Mouse (Mus musculus) erythroblast, embryonic 14.5 days (primary cell): ENCODE results near the gene Akr1c12.

ENCODE experiments used
- GATA1 ChIP-seq: IDR thresholded peaks from 2 replicates; pipeline ENCODE4 v1.6.1; 2012; ENCODE audit warnings: low read length, inconsistent platforms, mixed read lengths
- TAL1 ChIP-seq: IDR thresholded peaks from 3 replicates; pipeline ENCODE4 v1.6.1; 2012; ENCODE audit warnings: low read length, inconsistent platforms, mixed read lengths

DNA sequence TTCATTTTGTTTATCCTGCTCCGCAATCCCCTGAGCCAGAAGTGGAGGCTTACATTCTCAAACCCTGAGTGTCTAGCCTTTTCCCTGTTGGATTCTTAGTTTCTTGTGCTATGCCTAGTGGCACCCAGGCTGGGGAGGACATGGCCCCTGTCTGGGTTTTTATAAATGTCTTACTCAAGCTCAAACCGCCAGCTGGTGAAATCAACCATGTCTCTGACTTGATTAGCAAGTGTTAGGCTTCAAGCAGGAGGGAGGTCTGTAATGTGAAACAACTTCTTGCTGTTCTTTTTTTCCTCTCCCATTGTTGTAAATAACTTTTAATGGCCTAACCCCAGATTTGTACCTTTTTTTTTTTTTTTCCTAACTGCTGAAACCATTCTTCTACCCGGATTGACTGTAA is 29.9 kb downstream of the Akr1c12 start:
- TF ChIP-seq GATA1 (no peak), TAL1 (no peak)
